Mouse (Mus musculus): ENCODE data around the gene Prokr1.
"Not testable (repeated sequence)": the region's sequence is repeated elsewhere in the genome, so short reads cannot be mapped to it uniquely, and the experiment has no call there.

The Prokr1 gene

GRCm38 (mm10) chr6:87590394-87591281 is at the start of gene Prokr1:
Gene Prokr1, minus strand, starts transcription at chr6:87590743.
- peak in 1 of 2 experiments; percentile 37 for DNase-seq (ENCODE audit: low spot score in 2 of 2)

- no peak for DNase-seq (ENCODE audit: low spot score in 2 of 2)
These were observed 47.7 kb upstream of the Prokr1 start for GRCm38 (mm10) chr6:87638134-87638660.

GRCm38 (mm10) chr6:87632176-87632575 is 41.6 kb upstream of the Prokr1 start:
- DNase-seq (ENCODE audit: low spot score in 2 of 2): no peak

- DNase-seq (ENCODE audit: low spot score in 2 of 2): not testable (repeated sequence)
These were observed 38.4 kb upstream of the Prokr1 start for GRCm38 (mm10) chr6:87628936-87629335.

GRCm38 (mm10) chr6:87623151-87623550 is 32.6 kb upstream of the Prokr1 start:
- DNase-seq (ENCODE audit: low spot score in 2 of 2): no peak

GRCm38 (mm10) chr6:87621281-87621680 is 30.7 kb upstream of the Prokr1 start:
- DNase-seq (ENCODE audit: low spot score in 2 of 2): no peak

GRCm38 (mm10) chr6:87618021-87618420 is 27.5 kb upstream of the Prokr1 start:
- no peak for DNase-seq (ENCODE audit: low spot score in 2 of 2)

GRCm38 (mm10) chr6:87615696-87616083 is 25.1 kb upstream of the Prokr1 start:
- DNase-seq (ENCODE audit: low spot score in 2 of 2): no peak

GRCm38 (mm10) chr6:87614794-87615695 is 24.5 kb upstream of the Prokr1 start:
- DNase-seq (ENCODE audit: low spot score in 2 of 2): peak; percentile 15 to 40

- DNase-seq (ENCODE audit: low spot score in 2 of 2): no peak
These were observed 9.3 kb upstream of the Prokr1 start for GRCm38 (mm10) chr6:87599825-87600224.

GRCm38 (mm10) chr6:87597116-87597833 is 6.7 kb upstream of the Prokr1 start:
- no peak for DNase-seq (ENCODE audit: low spot score in 2 of 2)

- DNase-seq (ENCODE audit: low spot score in 2 of 2): no peak
These were observed 3.6 kb upstream of the Prokr1 start for GRCm38 (mm10) chr6:87594188-87594587.

- DNase-seq (ENCODE audit: low spot score in 2 of 2): no peak
These were observed 687 bp downstream of the Prokr1 start for GRCm38 (mm10) chr6:87589718-87590393.

GRCm38 (mm10) chr6:87583991-87584390 is 6.6 kb downstream of the Prokr1 start:
- DNase-seq (ENCODE audit: low spot score in 2 of 2): no peak

GRCm38 (mm10) chr6:87583183-87583611 is 7.3 kb downstream of the Prokr1 start:
- no peak for DNase-seq (ENCODE audit: low spot score in 2 of 2)

GRCm38 (mm10) chr6:87582456-87582855 is 8.1 kb downstream of the Prokr1 start:
- DNase-seq (ENCODE audit: low spot score in 2 of 2): no peak

- no peak for DNase-seq (ENCODE audit: low spot score in 2 of 2)
These were observed 9.0 kb downstream of the Prokr1 start for GRCm38 (mm10) chr6:87581581-87581980.

GRCm38 (mm10) chr6:87581071-87581470 is 9.5 kb downstream of the Prokr1 start:
- DNase-seq (ENCODE audit: low spot score in 2 of 2): no peak

- no peak for DNase-seq (ENCODE audit: low spot score in 2 of 2)
These were observed 12.3 kb downstream of the Prokr1 start for GRCm38 (mm10) chr6:87578247-87578646.

- no peak for DNase-seq (ENCODE audit: low spot score in 2 of 2)
These were observed 13.8 kb downstream of the Prokr1 start for GRCm38 (mm10) chr6:87576648-87577330.

All from spleen, postnatal 14 days (tissue).